Mouse (Mus musculus): Measurements from ENCODE around the gene Dmrtb1. TPM values are rescaled to one million over a fixed set of nuclear protein-coding genes. Genes with fewer than 3 reads are reported as not detected.

Dmrtb1 gene
- polyA plus RNA-seq, 2 experiments: 0.18 to 0.23 TPM

DNA sequence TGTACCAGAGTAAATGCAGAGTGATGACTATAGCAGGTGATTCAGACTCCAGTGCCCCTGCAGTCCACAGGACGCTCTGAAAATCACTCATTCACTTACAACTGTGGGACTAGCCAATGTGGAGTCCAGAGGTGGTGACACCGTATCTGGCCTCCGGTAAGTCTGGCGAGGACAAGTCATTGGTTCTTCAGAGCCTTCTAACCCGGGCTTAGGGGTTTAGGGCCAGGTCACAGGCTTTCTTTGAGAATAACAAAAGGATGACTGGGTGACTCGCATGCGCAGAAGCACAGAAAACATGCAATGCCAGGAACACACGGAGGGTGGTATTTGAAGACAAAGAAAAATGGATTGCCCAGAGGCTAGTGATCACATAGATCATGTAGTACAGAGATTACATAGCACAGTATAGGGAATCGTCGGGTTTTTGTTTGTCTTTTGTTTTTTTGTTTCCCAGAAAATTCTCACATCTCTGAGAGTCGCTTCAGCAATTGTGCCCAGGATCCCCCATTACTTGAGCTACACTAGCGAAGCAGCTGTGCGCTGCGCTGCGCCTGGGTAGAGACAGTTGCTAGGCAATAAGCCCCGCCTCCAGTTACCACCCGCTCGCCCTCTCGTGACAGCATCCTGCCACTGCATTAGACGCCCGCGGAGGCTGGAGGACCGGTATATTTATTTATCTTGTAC is 10.2 kb downstream of the Dmrtb1 start:
- H3K36me3 ChIP-seq (ENCODE audit: control insufficient read depth, insufficient read depth, low read length): no peaks in the 10 kb centered on the region
- TF ChIP-seq POLR2A (IDR thresholded peaks at IDR 0.05; ENCODE audit: borderline replicate concordance, extremely low read depth, insufficient read depth, insufficient read length): no peak
- no peaks in the 10 kb centered on the region for H3K27me3 ChIP-seq (ENCODE audit: control insufficient read depth, insufficient read depth, low read length)
- H3K27ac ChIP-seq (replicated peaks; ENCODE audit: low read depth, low read length): no peak overlapping the region
- DNase-seq (ENCODE audit: low spot score): peak; percentile 90
- peaks cover 10% of the 10 kb centered on the region for H3K4me1 ChIP-seq (ENCODE audit: control insufficient read depth, insufficient read depth, low read length)
- no peak overlapping the region for H3K4me3 ChIP-seq (replicated peaks; ENCODE audit: low read length)
- WGBS: 21% methylated on average over 23 of the region's 23 CpGs
- H3K9ac ChIP-seq (ENCODE audit: low read depth, low read length, severe bottlenecking): no peak overlapping the region
- peak; percentile 90 for ATAC-seq (ENCODE audit: low FRiP score, low read depth)
- H3K9me3 ChIP-seq (ENCODE audit: control insufficient read depth, low read length): no peaks in the 10 kb centered on the region
- H3K4me2 ChIP-seq (replicated peaks; ENCODE audit: low read depth, low read length, severe bottlenecking): no peak overlapping the region; the same call in 1 of the 2 replicates

DNA sequence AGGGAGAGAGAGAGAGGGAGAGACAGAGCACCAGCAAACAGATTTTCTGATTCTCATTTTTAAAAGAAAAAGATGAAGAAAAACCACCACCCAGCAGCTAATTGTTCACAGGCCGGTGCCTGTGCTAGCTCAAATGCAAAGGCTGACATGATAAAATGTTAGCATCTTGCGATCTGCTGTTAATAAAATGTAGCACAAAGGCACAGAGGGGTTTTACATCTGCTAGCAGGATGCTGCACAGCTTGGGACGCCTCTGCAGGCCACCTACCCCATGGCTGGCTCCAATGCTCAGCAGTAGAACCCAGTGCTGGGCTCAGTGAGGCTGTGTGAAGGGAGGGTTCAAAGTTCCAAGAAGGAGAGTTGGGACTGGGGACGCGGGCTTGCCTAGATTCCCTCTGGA is 13.3 kb downstream of the Dmrtb1 start:
- no peak for ATAC-seq (ENCODE audit: low FRiP score, low read depth)
- Histone ChIP-seq H3K4me1 (ENCODE audit: control insufficient read depth, insufficient read depth, low read length) (peaks cover 7% of the 10 kb centered on the region), H3K9ac (ENCODE audit: low read depth, low read length, severe bottlenecking) (no peak overlapping the region), H3K9me3 (ENCODE audit: control insufficient read depth, low read length) (no peaks in the 10 kb centered on the region), H3K4me2 (replicated peaks; ENCODE audit: low read depth, low read length, severe bottlenecking) (no peak overlapping the region), H3K27ac (replicated peaks; ENCODE audit: low read depth, low read length) (no peak overlapping the region), H3K4me3 (replicated peaks; ENCODE audit: low read length) (no peak overlapping the region), H3K36me3 (ENCODE audit: control insufficient read depth, insufficient read depth, low read length) (no peaks in the 10 kb centered on the region), H3K27me3 (ENCODE audit: control insufficient read depth, insufficient read depth, low read length) (no peaks in the 10 kb centered on the region)
- peak; percentile 47 for DNase-seq (ENCODE audit: low spot score)
- 51% methylated on average over 5 of the region's 5 CpGs for WGBS
- no peak for TF ChIP-seq POLR2A (IDR thresholded peaks at IDR 0.05; ENCODE audit: borderline replicate concordance, extremely low read depth, insufficient read depth, insufficient read length)

DNA sequence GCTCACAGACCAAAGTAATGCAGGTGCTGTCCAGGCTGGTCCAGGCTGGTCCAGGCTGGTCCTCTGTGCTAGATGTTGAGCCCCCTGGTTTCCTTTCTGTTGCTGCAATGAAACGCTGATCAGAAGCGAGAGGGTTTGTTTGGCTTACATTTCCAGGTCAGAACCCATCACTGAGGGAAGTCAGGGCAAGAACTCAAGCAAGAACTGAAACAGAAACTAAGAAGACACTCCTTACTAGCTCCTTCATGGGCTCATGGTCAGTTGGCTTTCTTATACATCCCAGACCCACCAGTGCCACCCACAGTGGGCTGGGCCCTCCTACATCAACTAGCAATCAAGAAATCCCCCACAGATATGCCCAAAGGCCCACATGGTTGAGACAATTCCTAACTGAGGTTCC is 15.5 kb downstream of the Dmrtb1 start:
- ATAC-seq (ENCODE audit: low FRiP score, low read depth): no peak
- Histone ChIP-seq H3K9me3 (ENCODE audit: control insufficient read depth, low read length) (no peaks in the 10 kb centered on the region), H3K4me1 (ENCODE audit: control insufficient read depth, insufficient read depth, low read length) (peaks cover 3% of the 10 kb centered on the region), H3K4me2 (replicated peaks; ENCODE audit: low read depth, low read length, severe bottlenecking) (no peak overlapping the region), H3K4me3 (replicated peaks; ENCODE audit: low read length) (no peak overlapping the region), H3K27ac (replicated peaks; ENCODE audit: low read depth, low read length) (no peak overlapping the region), H3K9ac (ENCODE audit: low read depth, low read length, severe bottlenecking) (no peak overlapping the region), H3K36me3 (ENCODE audit: control insufficient read depth, insufficient read depth, low read length) (no peaks in the 10 kb centered on the region), H3K27me3 (ENCODE audit: control insufficient read depth, insufficient read depth, low read length) (no peaks in the 10 kb centered on the region)
- no peak for DNase-seq (ENCODE audit: low spot score)
- TF ChIP-seq POLR2A (IDR thresholded peaks at IDR 0.05; ENCODE audit: borderline replicate concordance, extremely low read depth, insufficient read depth, insufficient read length): no peak
- 79% methylated on average over 2 of the region's 2 CpGs for WGBS

DNA sequence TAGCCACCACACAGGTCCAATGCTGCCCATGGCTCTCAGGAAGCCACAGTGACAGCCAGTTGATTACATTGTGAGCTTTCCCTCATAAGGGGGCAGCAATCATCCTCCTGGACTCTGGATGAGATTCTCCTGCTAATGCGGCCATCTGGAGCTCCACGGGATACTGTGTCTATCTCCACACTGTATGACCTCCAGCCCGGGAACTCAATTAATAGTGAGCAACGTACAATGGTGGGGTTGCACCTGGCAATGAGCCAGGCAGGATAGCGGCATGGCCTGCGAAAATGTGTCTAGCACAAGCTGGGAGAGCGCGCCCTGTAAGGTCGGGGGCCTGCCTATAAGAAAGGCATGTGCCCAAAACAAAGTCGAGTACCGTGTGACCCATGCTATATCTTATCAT is 23.4 kb downstream of the Dmrtb1 start:
- Histone ChIP-seq H3K9ac (ENCODE audit: low read depth, low read length, severe bottlenecking) (no peak overlapping the region), H3K4me3 (replicated peaks; ENCODE audit: low read length) (no peak overlapping the region), H3K4me1 (ENCODE audit: control insufficient read depth, insufficient read depth, low read length) (peaks cover 10% of the 10 kb centered on the region), H3K27ac (replicated peaks; ENCODE audit: low read depth, low read length) (no peak overlapping the region), H3K36me3 (ENCODE audit: control insufficient read depth, insufficient read depth, low read length) (no peaks in the 10 kb centered on the region), H3K4me2 (replicated peaks; ENCODE audit: low read depth, low read length, severe bottlenecking) (no peak overlapping the region), H3K9me3 (ENCODE audit: control insufficient read depth, low read length) (no peaks in the 10 kb centered on the region), H3K27me3 (ENCODE audit: control insufficient read depth, insufficient read depth, low read length) (no peaks in the 10 kb centered on the region)
- TF ChIP-seq POLR2A (IDR thresholded peaks at IDR 0.05; ENCODE audit: borderline replicate concordance, extremely low read depth, insufficient read depth, insufficient read length): no peak
- no peak for DNase-seq (ENCODE audit: low spot score)
- no peak for ATAC-seq (ENCODE audit: low FRiP score, low read depth)
- 82% methylated on average over 11 of the region's 11 CpGs for WGBS

DNA sequence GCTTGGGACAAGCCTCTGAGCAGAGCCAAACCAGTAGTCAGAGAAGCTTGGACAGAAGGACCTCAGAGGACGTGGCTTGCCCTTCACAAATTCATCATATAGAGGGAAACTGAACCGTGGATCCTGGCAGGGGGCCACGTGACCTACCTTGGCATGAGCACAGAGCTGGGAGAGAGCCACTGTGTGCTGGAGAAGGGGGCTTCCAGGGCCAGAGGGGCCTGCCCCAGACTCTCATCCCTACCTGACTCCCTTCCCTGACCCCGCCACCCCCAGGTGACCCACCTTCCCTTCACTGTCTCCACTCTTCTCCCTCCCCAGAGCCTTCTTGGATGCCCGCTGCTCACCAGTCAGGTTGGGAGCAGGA is 30.8 kb downstream of the Dmrtb1 start:
- Histone ChIP-seq H3K9ac (ENCODE audit: low read depth, low read length, severe bottlenecking) (no peak overlapping the region), H3K9me3 (ENCODE audit: control insufficient read depth, low read length) (no peaks in the 10 kb centered on the region), H3K4me3 (replicated peaks; ENCODE audit: low read length) (no peak overlapping the region), H3K4me2 (replicated peaks; ENCODE audit: low read depth, low read length, severe bottlenecking) (no peak overlapping the region), H3K27me3 (ENCODE audit: control insufficient read depth, insufficient read depth, low read length) (no peaks in the 10 kb centered on the region; the same call in 1 of the 2 replicates), H3K36me3 (ENCODE audit: control insufficient read depth, insufficient read depth, low read length) (no peaks in the 10 kb centered on the region), H3K4me1 (ENCODE audit: control insufficient read depth, insufficient read depth, low read length) (peaks cover 18% of the 10 kb centered on the region), H3K27ac (replicated peaks; ENCODE audit: low read depth, low read length) (no peak overlapping the region)
- DNase-seq (ENCODE audit: low spot score) (no peak), ATAC-seq (ENCODE audit: low FRiP score, low read depth) (no peak)
- WGBS: 76% methylated on average over 5 of the region's 5 CpGs
- no peak for TF ChIP-seq POLR2A (IDR thresholded peaks at IDR 0.05; ENCODE audit: borderline replicate concordance, extremely low read depth, insufficient read depth, insufficient read length)

All from limb, embryonic 14.5 days (tissue).